Mouse (Mus musculus) MEL (cell line): ENCODE measurements around the gene Gstk1.

Source experiments
- CTCF ChIP-seq, 3 experiments: IDR thresholded peaks in 2 of 3; conservative IDR thresholded peaks in 1 of 3; 2 replicates each; pipeline ENCODE4 v1.5.1; 2011 to 2012; ENCODE audit warnings: low read length in 3 of 3, low read depth in 2 of 3, mild to moderate bottlenecking in 2 of 3, improper control_type of control experiment in 1 of 3, inconsistent platforms in 1 of 3, mixed read lengths in 1 of 3, moderate library complexity in 1 of 3; ENCODE audit not compliant: control insufficient read depth in 1 of 3, insufficient read depth in 1 of 3, poor library complexity in 1 of 3, severe bottlenecking in 1 of 3
- EP300 ChIP-seq, 2 experiments: IDR thresholded peaks; 2 replicates each; pipeline ENCODE4 v1.6.1; 2011; ENCODE audit warnings: improper control_type of control experiment in 2 of 2, low read length in 2 of 2, low read depth in 1 of 2, mild to moderate bottlenecking in 1 of 2
- GABPA ChIP-seq: IDR thresholded peaks from 2 replicates; pipeline ENCODE4 v1.6.1; 2012; ENCODE audit warnings: low read depth, mild to moderate bottlenecking, inconsistent platforms, low read length, improper control_type of control experiment, moderate library complexity
- HCFC1 ChIP-seq: IDR thresholded peaks from 2 replicates; pipeline ENCODE4 v1.6.1; 2012; ENCODE audit warnings: low read depth, mild to moderate bottlenecking, inconsistent platforms, low read length, improper control_type of control experiment, moderate library complexity
- JUND ChIP-seq: IDR thresholded peaks from 2 replicates; pipeline ENCODE4 v1.6.1; 2011; ENCODE audit warnings: low read depth, mild to moderate bottlenecking, improper control_type of control experiment, low read length
- MAX ChIP-seq: IDR thresholded peaks from 2 replicates; pipeline ENCODE4 v1.6.1; 2011; ENCODE audit warnings: low read length, improper control_type of control experiment
- NRF1 ChIP-seq: IDR thresholded peaks from 2 replicates; pipeline ENCODE4 v1.6.1; 2014; ENCODE audit warnings: low read depth, mild to moderate bottlenecking, inconsistent platforms, low read length, improper control_type of control experiment, moderate library complexity; ENCODE audit not compliant: poor library complexity, insufficient read depth, severe bottlenecking
- POLR2A ChIP-seq, 2 experiments: IDR thresholded peaks; 2 replicates each; pipeline ENCODE4 v1.6.1; 2011 to 2012; ENCODE audit warnings: low read length in 2 of 2, mild to moderate bottlenecking in 2 of 2, control low read depth in 1 of 2, improper control_type of control experiment in 1 of 2, low read depth in 1 of 2, moderate library complexity in 1 of 2; ENCODE audit not compliant: control insufficient read depth in 1 of 2, insufficient read depth in 1 of 2, poor library complexity in 1 of 2
- RCOR1 ChIP-seq: IDR thresholded peaks from 2 replicates; pipeline ENCODE4 v1.6.1; 2012; ENCODE audit warnings: low read depth, mild to moderate bottlenecking, inconsistent platforms, low read length, improper control_type of control experiment
- SIN3A ChIP-seq: IDR thresholded peaks from 2 replicates; pipeline ENCODE4 v1.6.1; 2012; ENCODE audit warnings: low read length, improper control_type of control experiment, inconsistent platforms
- TBP ChIP-seq: IDR thresholded peaks from 2 replicates; pipeline ENCODE4 v1.8.0; 2011; ENCODE audit warnings: low read depth, low read length, improper control_type of control experiment
- TCF12 ChIP-seq: IDR thresholded peaks from 2 replicates; pipeline ENCODE4 v1.6.1; 2014; ENCODE audit warnings: low read depth, mild to moderate bottlenecking, inconsistent platforms, low read length, improper control_type of control experiment, moderate library complexity

DNA sequence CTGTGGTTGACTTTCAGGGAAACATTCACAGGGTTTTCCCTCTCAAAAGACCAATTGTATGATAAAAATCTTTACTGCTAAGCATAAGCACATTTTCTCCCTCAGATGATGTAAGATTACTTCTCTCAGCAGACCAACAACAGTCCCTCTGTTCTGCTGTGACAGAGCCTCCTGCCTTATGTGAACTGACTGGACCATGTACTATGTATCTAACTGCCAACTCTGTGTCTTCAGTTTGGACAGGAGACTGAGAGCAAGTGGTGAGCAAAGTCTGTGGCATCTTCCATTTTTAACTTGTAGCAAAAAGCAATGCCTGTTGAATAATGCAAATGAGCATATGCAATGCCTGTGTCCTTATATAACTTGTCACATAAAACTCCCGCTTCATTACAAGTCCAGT is 46.2 kb upstream of the Gstk1 start:
- TF ChIP-seq CTCF (IDR thresholded peaks at IDR 0.05 in 2 of 3, conservative IDR thresholded peaks at IDR 0.05 in 1 of 3; ENCODE audit: control insufficient read depth in 1 of 3, insufficient read depth in 1 of 3, low read depth in 2 of 3, low read length in 3 of 3, poor library complexity in 1 of 3, severe bottlenecking in 1 of 3) (no peak), TBP (no peak), HCFC1 (no peak), MAX (no peak), JUND (no peak), POLR2A (IDR thresholded peaks at IDR 0.05; ENCODE audit: control insufficient read depth in 1 of 2, insufficient read depth in 1 of 2, low read depth in 1 of 2, low read length in 2 of 2, poor library complexity in 1 of 2) (no peak), EP300 (IDR thresholded peaks at IDR 0.05; ENCODE audit: low read depth in 1 of 2, low read length in 2 of 2) (no peak), RCOR1 (no peak), TCF12 (no peak), SIN3A (no peak), GABPA (no peak), NRF1 (no peak)
